Mouse (Mus musculus): ENCODE data around the gene Srgap2. TPM values are rescaled to one million over a fixed set of nuclear protein-coding genes. Genes with fewer than 3 reads are reported as not detected.

Gene Srgap2
- polyA plus RNA-seq, 1 experiment from 2014 or later: 14.6 TPM

DNA sequence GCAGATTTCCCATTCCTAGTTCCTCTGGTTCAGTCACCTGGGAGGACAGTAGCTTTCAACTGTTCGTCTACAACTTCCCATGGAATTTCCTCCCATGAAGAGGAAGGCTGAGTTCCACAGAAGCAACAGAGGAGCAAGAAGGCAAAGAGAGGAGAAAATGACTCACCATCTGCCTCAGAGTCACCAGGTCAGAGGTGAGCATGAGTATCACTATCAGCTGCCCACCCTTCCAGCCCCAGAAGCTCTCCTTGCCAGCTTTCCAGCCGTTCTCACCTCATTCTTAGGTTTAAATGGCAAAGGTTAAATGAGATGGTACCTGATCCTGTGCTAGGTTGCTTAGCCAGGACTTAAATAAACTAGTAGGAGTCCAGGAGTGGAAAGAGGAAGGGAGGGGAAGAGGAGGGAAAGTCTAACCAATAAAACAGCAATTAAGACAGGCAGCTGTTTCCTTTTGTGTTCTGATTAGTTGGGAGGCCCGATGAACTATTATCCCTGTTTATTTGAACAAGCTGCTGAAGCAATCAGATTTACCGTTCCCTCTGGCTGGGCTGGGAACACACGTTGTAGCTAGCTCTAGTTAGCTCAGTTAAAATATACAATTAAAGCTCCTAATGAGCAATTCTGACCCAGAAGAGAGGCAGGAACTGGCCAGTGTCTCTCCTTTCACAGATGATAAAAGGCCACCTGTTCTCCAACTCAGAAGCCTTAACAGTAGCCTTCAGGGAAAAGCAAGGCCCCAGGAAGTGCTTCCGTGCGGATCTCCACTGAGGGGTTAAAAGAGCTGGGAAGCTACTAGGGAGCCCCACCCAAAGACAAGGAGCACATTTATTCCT, 148.9 kb downstream of the Srgap2 start:
- no peaks in the 10 kb centered on the region for H3K36me3 ChIP-seq (replicated peaks; ENCODE audit: control insufficient read depth, insufficient read depth, low read depth, low read length)
- no peak overlapping the region for H3K4me2 ChIP-seq (ENCODE audit: low read depth, low read length)
- no peak overlapping the region for H3K4me3 ChIP-seq (ENCODE audit: low read depth, low read length)
- no peak overlapping the region for H3K9ac ChIP-seq (replicated peaks; ENCODE audit: low read length)
- no peak overlapping the region for H3K27ac ChIP-seq (replicated peaks; ENCODE audit: low read depth, low read length)
- H3K4me1 ChIP-seq (ENCODE audit: control insufficient read depth, insufficient read depth, low read length): no peaks in the 10 kb centered on the region
- DNase-seq (ENCODE audit: low spot score) (peak; percentile 50), ATAC-seq (replicated peaks; ENCODE audit: insufficient number of reproducible peaks, low FRiP score, low TSS enrichment, low read depth) (no peak)
- no peaks in the 10 kb centered on the region for H3K27me3 ChIP-seq (ENCODE audit: control insufficient read depth, insufficient read depth, low read length)
- WGBS: 37% methylated on average over 7 of the region's 7 CpGs
- no peaks in the 10 kb centered on the region for H3K9me3 ChIP-seq (replicated peaks; ENCODE audit: control insufficient read depth, low read length)

- WGBS: 85% methylated on average over 1 of the region's 1 CpGs
- DNase-seq (ENCODE audit: low spot score) (no peak), ATAC-seq (replicated peaks; ENCODE audit: insufficient number of reproducible peaks, low FRiP score, low TSS enrichment, low read depth) (no peak)
- Histone ChIP-seq H3K27me3 (ENCODE audit: control insufficient read depth, insufficient read depth, low read length) (no peaks in the 10 kb centered on the region), H3K36me3 (replicated peaks; ENCODE audit: control insufficient read depth, insufficient read depth, low read depth, low read length) (no peaks in the 10 kb centered on the region), H3K9me3 (replicated peaks; ENCODE audit: control insufficient read depth, low read length) (no peaks in the 10 kb centered on the region), H3K4me1 (ENCODE audit: control insufficient read depth, insufficient read depth, low read length) (no peaks in the 10 kb centered on the region), H3K4me2 (ENCODE audit: low read depth, low read length) (no peak overlapping the region), H3K9ac (replicated peaks; ENCODE audit: low read length) (no peak overlapping the region), H3K4me3 (ENCODE audit: low read depth, low read length) (no peak overlapping the region), H3K27ac (replicated peaks; ENCODE audit: low read depth, low read length) (no peak overlapping the region)
Measured at GRCm38 (mm10) chr1:131365832-131366231, 161.3 kb downstream of the Srgap2 start.

- ATAC-seq (replicated peaks; ENCODE audit: insufficient number of reproducible peaks, low FRiP score, low TSS enrichment, low read depth): no peak
- WGBS: 96% methylated on average over 3 of the region's 3 CpGs
- H3K27me3 ChIP-seq (ENCODE audit: control insufficient read depth, insufficient read depth, low read length): no peaks in the 10 kb centered on the region
- no peak overlapping the region for H3K4me2 ChIP-seq (ENCODE audit: low read depth, low read length)
- H3K4me3 ChIP-seq (ENCODE audit: low read depth, low read length): no peak overlapping the region
- H3K9me3 ChIP-seq (replicated peaks; ENCODE audit: control insufficient read depth, low read length): no peaks in the 10 kb centered on the region
- H3K36me3 ChIP-seq (replicated peaks; ENCODE audit: control insufficient read depth, insufficient read depth, low read depth, low read length): no peaks in the 10 kb centered on the region
- no peak overlapping the region for H3K27ac ChIP-seq (replicated peaks; ENCODE audit: low read depth, low read length)
- H3K9ac ChIP-seq (replicated peaks; ENCODE audit: low read length): no peak overlapping the region
- H3K4me1 ChIP-seq (ENCODE audit: control insufficient read depth, insufficient read depth, low read length): no peaks in the 10 kb centered on the region
- DNase-seq (ENCODE audit: low spot score): no peak
Measured at GRCm38 (mm10) chr1:131364432-131364831, 162.7 kb downstream of the Srgap2 start.

- no peaks in the 10 kb centered on the region for H3K27me3 ChIP-seq (ENCODE audit: control insufficient read depth, insufficient read depth, low read length)
- no peaks in the 10 kb centered on the region for H3K36me3 ChIP-seq (replicated peaks; ENCODE audit: control insufficient read depth, insufficient read depth, low read depth, low read length)
- H3K4me2 ChIP-seq (ENCODE audit: low read depth, low read length): no peak overlapping the region
- no peak for DNase-seq (ENCODE audit: low spot score)
- H3K9me3 ChIP-seq (replicated peaks; ENCODE audit: control insufficient read depth, low read length): no peaks in the 10 kb centered on the region
- H3K4me3 ChIP-seq (ENCODE audit: low read depth, low read length): no peak overlapping the region
- H3K4me1 ChIP-seq (ENCODE audit: control insufficient read depth, insufficient read depth, low read length): no peaks in the 10 kb centered on the region
- H3K9ac ChIP-seq (replicated peaks; ENCODE audit: low read length): no peak overlapping the region
- ATAC-seq (replicated peaks; ENCODE audit: insufficient number of reproducible peaks, low FRiP score, low TSS enrichment, low read depth): no peak
- H3K27ac ChIP-seq (replicated peaks; ENCODE audit: low read depth, low read length): no peak overlapping the region
- 89% methylated on average over 3 of the region's 3 CpGs for WGBS
Measured at GRCm38 (mm10) chr1:131363887-131364286, 163.3 kb downstream of the Srgap2 start.

GRCm38 (mm10) chr1:131362089-131362488, 165.1 kb downstream of the Srgap2 start:
- no peak overlapping the region for H3K27ac ChIP-seq (replicated peaks; ENCODE audit: low read depth, low read length)
- no peak for ATAC-seq (replicated peaks; ENCODE audit: insufficient number of reproducible peaks, low FRiP score, low TSS enrichment, low read depth)

GRCm38 (mm10) chr1:131360800-131361199, 166.4 kb downstream of the Srgap2 start:
- Histone ChIP-seq H3K36me3 (replicated peaks; ENCODE audit: control insufficient read depth, insufficient read depth, low read depth, low read length) (no peaks in the 10 kb centered on the region; the same call in 1 of the 2 replicates), H3K27me3 (ENCODE audit: control insufficient read depth, insufficient read depth, low read length) (no peaks in the 10 kb centered on the region), H3K9ac (replicated peaks; ENCODE audit: low read length) (no peak overlapping the region), H3K9me3 (replicated peaks; ENCODE audit: control insufficient read depth, low read length) (no peaks in the 10 kb centered on the region), H3K4me3 (ENCODE audit: low read depth, low read length) (no peak overlapping the region), H3K27ac (replicated peaks; ENCODE audit: low read depth, low read length) (no peak overlapping the region), H3K4me2 (ENCODE audit: low read depth, low read length) (no peak overlapping the region), H3K4me1 (ENCODE audit: control insufficient read depth, insufficient read depth, low read length) (no peaks in the 10 kb centered on the region)
- 88% methylated on average over 3 of the region's 3 CpGs for WGBS
- ATAC-seq (replicated peaks; ENCODE audit: insufficient number of reproducible peaks, low FRiP score, low TSS enrichment, low read depth): no peak
- DNase-seq (ENCODE audit: low spot score): no peak

More at GRCm38 (mm10) chr1:131362089-131362488, 165.1 kb downstream of the Srgap2 start:
- Histone ChIP-seq H3K4me1 (ENCODE audit: control insufficient read depth, insufficient read depth, low read length) (no peaks in the 10 kb centered on the region), H3K4me2 (ENCODE audit: low read depth, low read length) (no peak overlapping the region), H3K4me3 (ENCODE audit: low read depth, low read length) (no peak overlapping the region), H3K9ac (replicated peaks; ENCODE audit: low read length) (no peak overlapping the region), H3K27me3 (ENCODE audit: control insufficient read depth, insufficient read depth, low read length) (no peaks in the 10 kb centered on the region), H3K9me3 (replicated peaks; ENCODE audit: control insufficient read depth, low read length) (no peaks in the 10 kb centered on the region), H3K36me3 (replicated peaks; ENCODE audit: control insufficient read depth, insufficient read depth, low read depth, low read length) (no peaks in the 10 kb centered on the region)
- WGBS: 92% methylated on average over 2 of the region's 2 CpGs
- no peak for DNase-seq (ENCODE audit: low spot score)

GRCm38 (mm10) chr1:131359609-131360008, 167.5 kb downstream of the Srgap2 start:
- Histone ChIP-seq H3K27me3 (ENCODE audit: control insufficient read depth, insufficient read depth, low read length) (no peaks in the 10 kb centered on the region), H3K4me2 (ENCODE audit: low read depth, low read length) (no peak overlapping the region), H3K27ac (replicated peaks; ENCODE audit: low read depth, low read length) (no peak overlapping the region), H3K4me3 (ENCODE audit: low read depth, low read length) (no peak overlapping the region), H3K9ac (replicated peaks; ENCODE audit: low read length) (no peak overlapping the region), H3K4me1 (ENCODE audit: control insufficient read depth, insufficient read depth, low read length) (no peaks in the 10 kb centered on the region), H3K36me3 (replicated peaks; ENCODE audit: control insufficient read depth, insufficient read depth, low read depth, low read length) (no peaks in the 10 kb centered on the region; the same call in 1 of the 2 replicates), H3K9me3 (replicated peaks; ENCODE audit: control insufficient read depth, low read length) (no peaks in the 10 kb centered on the region)
- DNase-seq (ENCODE audit: low spot score): no peak
- 93% methylated on average over 1 of the region's 1 CpGs for WGBS
- no peak for ATAC-seq (replicated peaks; ENCODE audit: insufficient number of reproducible peaks, low FRiP score, low TSS enrichment, low read depth)

DNA sequence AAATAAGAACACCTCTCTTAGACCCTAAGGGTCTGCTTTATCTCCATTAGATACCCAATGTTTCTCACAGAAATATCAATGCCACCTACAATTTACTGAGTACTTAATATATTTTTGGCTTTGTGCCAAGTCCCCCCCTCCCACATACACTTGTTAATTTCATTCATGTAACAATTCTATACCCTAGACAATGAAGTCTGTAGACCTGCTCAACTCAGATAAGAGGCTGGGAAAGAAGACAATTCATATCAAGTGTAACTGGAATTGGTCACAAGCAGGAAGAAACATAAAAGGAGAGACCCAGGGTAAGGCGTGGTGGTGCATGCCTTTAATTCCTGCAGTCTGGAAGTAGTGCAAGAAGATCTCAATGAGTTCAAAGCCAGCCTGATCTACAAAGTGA, 169.9 kb downstream of the Srgap2 start:
- WGBS: 84% methylated on average over 1 of the region's 1 CpGs
- Histone ChIP-seq H3K4me2 (ENCODE audit: low read depth, low read length) (no peak overlapping the region), H3K27me3 (ENCODE audit: control insufficient read depth, insufficient read depth, low read length) (no peaks in the 10 kb centered on the region), H3K9me3 (replicated peaks; ENCODE audit: control insufficient read depth, low read length) (no peaks in the 10 kb centered on the region), H3K9ac (replicated peaks; ENCODE audit: low read length) (no peak overlapping the region), H3K27ac (replicated peaks; ENCODE audit: low read depth, low read length) (no peak overlapping the region), H3K36me3 (replicated peaks; ENCODE audit: control insufficient read depth, insufficient read depth, low read depth, low read length) (no peaks in the 10 kb centered on the region; the same call in 1 of the 2 replicates), H3K4me1 (ENCODE audit: control insufficient read depth, insufficient read depth, low read length) (no peaks in the 10 kb centered on the region), H3K4me3 (ENCODE audit: low read depth, low read length) (no peak overlapping the region)
- ATAC-seq (replicated peaks; ENCODE audit: insufficient number of reproducible peaks, low FRiP score, low TSS enrichment, low read depth) (no peak), DNase-seq (ENCODE audit: low spot score) (no peak)

Data from embryonic facial prominence, embryonic 11.5 days (tissue).